Mouse (Mus musculus) forebrain, embryonic 13.5 days (tissue): ENCODE data around the gene Ctss. TPM values are rescaled to one million over a fixed set of nuclear protein-coding genes. Genes with fewer than 3 reads are reported as not detected.

Experiments used
- ATAC-seq: fragments of 200-750 bp; cut with Nextera tagmentation; 2 replicates; pipeline ENCODE4 v1.8.0; 2017
- H3K27ac ChIP-seq: fragments of 300-500 bp; sonication (generic); 2 replicates; pipeline ENCODE4 v1.5.1; 2015; ENCODE audit warnings: inconsistent platforms, mild to moderate bottlenecking, moderate library complexity
- H3K27me3 ChIP-seq: fragments of 300-500 bp; sonication (generic); 2 replicates; pipeline ENCODE4 v1.6.1; 2015; ENCODE audit warnings: mild to moderate bottlenecking, inconsistent platforms
- H3K36me3 ChIP-seq: fragments of 300-500 bp; sonication (generic); 2 replicates; pipeline ENCODE4 v1.6.1; 2015; ENCODE audit warnings: mild to moderate bottlenecking, inconsistent platforms; ENCODE audit not compliant: poor library complexity, severe bottlenecking
- H3K4me1 ChIP-seq: fragments of 300-500 bp; sonication (generic); 2 replicates; pipeline ENCODE4 v1.6.1; 2015; ENCODE audit warnings: inconsistent platforms
- H3K4me2 ChIP-seq: fragments of 300-500 bp; sonication (generic); 2 replicates; pipeline ENCODE4 v1.6.1; 2015; ENCODE audit warnings: inconsistent platforms, mild to moderate bottlenecking, moderate library complexity
- H3K4me3 ChIP-seq: fragments of 300-500 bp; sonication (generic); 2 replicates; pipeline ENCODE4 v1.5.1; 2015; ENCODE audit warnings: mild to moderate bottlenecking, inconsistent platforms
- H3K9ac ChIP-seq: fragments of 300-500 bp; sonication (generic); 2 replicates; pipeline ENCODE4 v1.6.1; 2015; ENCODE audit warnings: mild to moderate bottlenecking, inconsistent platforms
- H3K9me3 ChIP-seq: fragments of 300-500 bp; sonication (generic); replicated peaks from 2 replicates; pipeline ENCODE4 v1.6.1; 2016; ENCODE audit warnings: inconsistent platforms
- WGBS: fragments of 180-500 bp; shearing (Covaris S2); methylation state at CpG from one replicate; pipeline ENCODE4 v1.1.7; 2015; 5-methylcytosine and 5-hydroxymethylcytosine counted together
- polyA plus RNA-seq: library from polyadenylated mRNA; unstranded; fragments of >200 nt; fragmentation: Nextera tagmentation; extraction: Ambion mirVana; gene quantifications from 2 replicates; pipeline ENCODE4 v1.2.1, GENCODE M21; 2015

The Ctss gene
- polyA plus RNA-seq, 1 experiment from 2014 or later, result 7.6 TPM

DNA sequence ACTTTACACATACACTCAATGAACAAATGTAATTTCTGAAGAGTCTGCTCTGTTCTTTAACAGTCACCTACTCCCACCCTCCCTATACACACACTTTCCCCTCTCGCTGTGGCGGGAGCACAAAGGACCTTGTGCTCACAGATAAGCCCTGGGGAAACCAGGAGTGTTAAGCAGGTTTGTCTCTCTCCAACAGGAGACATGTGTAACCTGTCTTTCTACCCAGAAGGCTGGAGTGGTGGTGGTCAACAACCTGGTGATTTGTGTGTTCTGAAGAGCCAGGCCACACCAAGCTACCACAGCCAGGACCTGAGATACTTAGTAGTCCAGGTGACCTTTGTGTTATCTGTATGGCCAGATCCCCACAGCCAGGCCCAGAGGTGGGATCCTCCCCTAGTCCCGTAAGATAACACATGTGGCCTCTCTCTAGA is 10.0 kb upstream of the Ctss start:
- Histone ChIP-seq H3K36me3 (no peaks in the 10 kb centered on the region), H3K9ac (no peak overlapping the region), H3K4me2 (no peak overlapping the region), H3K4me1 (no peaks in the 10 kb centered on the region; the same call in 1 of the 2 replicates), H3K27ac (no peak overlapping the region), H3K4me3 (no peak overlapping the region), H3K9me3 (no peaks in the 10 kb centered on the region), H3K27me3 (no peaks in the 10 kb centered on the region)
- 91% methylated on average over 3 of the region's 3 CpGs for WGBS
- ATAC-seq, result no peak

GRCm38 (mm10) chr3:95517493-95517898 is 9.1 kb upstream of the Ctss start:
- Histone ChIP-seq H3K36me3 (no peaks in the 10 kb centered on the region), H3K9me3 (no peaks in the 10 kb centered on the region), H3K4me1 (no peaks in the 10 kb centered on the region; the same call in 1 of the 2 replicates), H3K27me3 (no peaks in the 10 kb centered on the region), H3K9ac (no peak overlapping the region), H3K4me2 (no peak overlapping the region), H3K27ac (no peak overlapping the region), H3K4me3 (no peak overlapping the region)
- ATAC-seq, result peak; percentile 74
- WGBS, result 27% methylated on average over 10 of the region's 10 CpGs

GRCm38 (mm10) chr3:95518891-95519290 is 7.7 kb upstream of the Ctss start:
- Histone ChIP-seq H3K9ac (no peak overlapping the region), H3K9me3 (no peaks in the 10 kb centered on the region), H3K36me3 (no peaks in the 10 kb centered on the region), H3K4me1 (no peaks in the 10 kb centered on the region; the same call in 1 of the 2 replicates), H3K27me3 (no peaks in the 10 kb centered on the region), H3K27ac (no peak overlapping the region), H3K4me2 (no peak overlapping the region), H3K4me3 (no peak overlapping the region)
- WGBS, result 85% methylated on average over 7 of the region's 7 CpGs
- no peak for ATAC-seq

- no peaks in the 10 kb centered on the region for H3K9me3 ChIP-seq
- H3K4me1 ChIP-seq, result no peaks in the 10 kb centered on the region; the same call in 1 of the 2 replicates
- ATAC-seq, result no peak
- no peaks in the 10 kb centered on the region for H3K36me3 ChIP-seq
- no peak overlapping the region for H3K9ac ChIP-seq
- no peak overlapping the region for H3K4me3 ChIP-seq
- no peak overlapping the region for H3K4me2 ChIP-seq
- no peaks in the 10 kb centered on the region for H3K27me3 ChIP-seq
- 79% methylated on average over 2 of the region's 2 CpGs for WGBS
- no peak overlapping the region for H3K27ac ChIP-seq
These were observed 7.3 kb upstream of the Ctss start for GRCm38 (mm10) chr3:95519315-95519714.

DNA sequence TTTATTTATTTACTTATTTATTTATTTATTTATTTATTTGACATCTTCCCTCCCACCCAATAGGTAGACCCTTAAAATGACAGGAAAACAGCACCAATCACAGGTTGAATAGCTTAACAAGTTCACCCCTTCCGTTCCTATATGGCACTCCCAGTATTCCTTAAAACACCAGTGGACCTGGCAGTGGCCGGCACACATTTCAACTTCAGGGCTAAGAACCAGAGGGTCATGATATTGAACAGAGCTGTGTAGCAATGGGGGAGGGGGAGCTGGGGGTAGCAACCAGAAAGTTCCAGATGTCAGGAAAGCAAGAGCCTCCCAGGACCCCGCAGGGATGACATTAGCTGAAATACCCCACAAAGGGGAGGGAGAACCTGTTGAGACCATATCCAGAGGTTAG is 6.5 kb upstream of the Ctss start:
- Histone ChIP-seq H3K27me3 (no peaks in the 10 kb centered on the region), H3K36me3 (no peaks in the 10 kb centered on the region), H3K4me3 (no peak overlapping the region), H3K4me2 (no peak overlapping the region), H3K9me3 (no peaks in the 10 kb centered on the region), H3K9ac (no peak overlapping the region), H3K27ac (no peak overlapping the region), H3K4me1 (no peaks in the 10 kb centered on the region; the same call in 1 of the 2 replicates)
- no peak for ATAC-seq
- WGBS, result 89% methylated on average over 3 of the region's 3 CpGs

GRCm38 (mm10) chr3:95521168-95521567 is 5.4 kb upstream of the Ctss start:
- H3K27ac ChIP-seq, result no peak overlapping the region
- WGBS, result 91% methylated on average over 10 of the region's 10 CpGs
- H3K9ac ChIP-seq, result no peak overlapping the region
- ATAC-seq, result no peak
- H3K4me2 ChIP-seq, result no peak overlapping the region
- no peak overlapping the region for H3K4me3 ChIP-seq
- H3K27me3 ChIP-seq, result no peaks in the 10 kb centered on the region
- H3K4me1 ChIP-seq, result no peaks in the 10 kb centered on the region; the same call in 1 of the 2 replicates
- H3K36me3 ChIP-seq, result no peaks in the 10 kb centered on the region
- H3K9me3 ChIP-seq, result no peaks in the 10 kb centered on the region

DNA sequence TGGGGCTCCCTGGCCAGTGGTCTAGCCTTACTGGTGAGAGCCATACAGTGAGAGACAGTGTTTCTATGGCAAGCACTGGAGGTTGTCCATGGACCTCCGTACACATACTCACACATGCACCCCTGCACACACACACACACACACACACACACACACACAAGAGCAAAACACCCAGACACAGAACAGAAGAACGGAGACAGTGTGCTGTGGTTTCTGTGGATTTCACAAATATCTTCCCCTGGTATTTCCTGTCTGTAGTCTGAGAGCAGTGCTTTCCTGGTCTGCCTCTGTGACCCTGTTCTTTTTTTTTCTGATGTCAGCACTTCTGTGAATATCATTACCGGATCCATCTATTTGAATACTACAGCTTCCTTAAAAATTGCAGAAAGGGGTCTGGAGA is 2.9 kb upstream of the Ctss start:
- Histone ChIP-seq H3K4me3 (no peak overlapping the region), H3K4me1 (no peaks in the 10 kb centered on the region), H3K9me3 (no peaks in the 10 kb centered on the region), H3K36me3 (no peaks in the 10 kb centered on the region), H3K9ac (no peak overlapping the region), H3K27ac (no peak overlapping the region), H3K4me2 (no peak overlapping the region), H3K27me3 (no peaks in the 10 kb centered on the region)
- WGBS, result 90% methylated on average over 3 of the region's 3 CpGs
- ATAC-seq, result no peak

GRCm38 (mm10) chr3:95524673-95525072 is 1.9 kb upstream of the Ctss start:
- Histone ChIP-seq H3K9ac (no peak overlapping the region), H3K9me3 (no peaks in the 10 kb centered on the region), H3K4me2 (no peak overlapping the region), H3K27ac (no peak overlapping the region), H3K4me3 (no peak overlapping the region), H3K36me3 (no peaks in the 10 kb centered on the region), H3K4me1 (no peaks in the 10 kb centered on the region), H3K27me3 (no peaks in the 10 kb centered on the region)
- WGBS, result 67% methylated on average over 2 of the region's 2 CpGs
- ATAC-seq, result no peak

GRCm38 (mm10) chr3:95526111-95526510 is 475 bp upstream of the Ctss start:
- H3K27ac ChIP-seq, result no peak overlapping the region
- no peak for ATAC-seq
- no peak overlapping the region for H3K9ac ChIP-seq
- no peaks in the 10 kb centered on the region for H3K4me1 ChIP-seq
- no peak overlapping the region for H3K4me2 ChIP-seq
- H3K27me3 ChIP-seq, result no peaks in the 10 kb centered on the region
- H3K9me3 ChIP-seq, result no peaks in the 10 kb centered on the region
- no peak overlapping the region for H3K4me3 ChIP-seq
- H3K36me3 ChIP-seq, result no peaks in the 10 kb centered on the region

GRCm38 (mm10) chr3:95529814-95530213 is 3.2 kb downstream of the Ctss start:
- H3K9ac ChIP-seq, result no peak overlapping the region
- no peaks in the 10 kb centered on the region for H3K27me3 ChIP-seq
- H3K9me3 ChIP-seq, result no peaks in the 10 kb centered on the region
- no peak overlapping the region for H3K27ac ChIP-seq
- no peak overlapping the region for H3K4me2 ChIP-seq
- no peaks in the 10 kb centered on the region for H3K4me1 ChIP-seq
- no peak overlapping the region for H3K4me3 ChIP-seq
- ATAC-seq, result no peak
- 93% methylated on average over 6 of the region's 6 CpGs for WGBS
- no peaks in the 10 kb centered on the region for H3K36me3 ChIP-seq

DNA sequence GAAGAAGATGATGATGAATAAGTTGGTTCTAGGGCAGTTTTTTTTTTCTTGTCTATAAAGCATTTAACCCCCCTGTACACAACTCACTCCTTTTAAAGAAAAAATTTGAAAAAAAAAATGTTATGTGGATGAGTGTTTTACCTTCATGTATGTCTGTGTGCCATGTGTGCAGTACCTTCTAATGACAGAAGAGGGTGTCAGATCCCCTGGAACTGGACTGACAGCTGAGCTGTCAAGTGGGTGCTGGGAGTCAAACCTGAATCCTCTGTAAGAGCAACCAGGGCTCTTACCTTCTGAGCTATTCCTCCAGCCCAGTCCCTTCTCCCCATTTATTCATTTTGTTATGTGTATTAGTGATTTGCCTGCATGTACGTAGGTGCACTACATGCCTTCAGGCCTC is 4.4 kb downstream of the Ctss start:
- Histone ChIP-seq H3K9ac (no peak overlapping the region), H3K9me3 (no peaks in the 10 kb centered on the region), H3K27ac (no peak overlapping the region), H3K4me2 (no peak overlapping the region), H3K4me3 (no peak overlapping the region), H3K4me1 (no peaks in the 10 kb centered on the region), H3K36me3 (no peaks in the 10 kb centered on the region), H3K27me3 (no peaks in the 10 kb centered on the region)
- no peak for ATAC-seq
- 97% methylated on average over 1 of the region's 1 CpGs for WGBS

- ATAC-seq, result no peak
- no peak overlapping the region for H3K4me3 ChIP-seq
- H3K27me3 ChIP-seq, result no peaks in the 10 kb centered on the region
- no peaks in the 10 kb centered on the region for H3K4me1 ChIP-seq
- H3K9me3 ChIP-seq, result no peaks in the 10 kb centered on the region
- WGBS, result 91% methylated on average over 5 of the region's 5 CpGs
- H3K9ac ChIP-seq, result no peak overlapping the region
- no peaks in the 10 kb centered on the region for H3K36me3 ChIP-seq
- no peak overlapping the region for H3K4me2 ChIP-seq
- no peak overlapping the region for H3K27ac ChIP-seq
These were observed 6.8 kb downstream of the Ctss start for GRCm38 (mm10) chr3:95533364-95533763.

- Histone ChIP-seq H3K4me3 (no peak overlapping the region), H3K27me3 (no peaks in the 10 kb centered on the region), H3K9me3 (no peaks in the 10 kb centered on the region), H3K4me2 (no peak overlapping the region), H3K27ac (no peak overlapping the region), H3K9ac (no peak overlapping the region), H3K36me3 (no peaks in the 10 kb centered on the region), H3K4me1 (no peaks in the 10 kb centered on the region)
- ATAC-seq, result no peak
- WGBS, result 83% methylated on average over 1 of the region's 1 CpGs
These were observed 8.3 kb downstream of the Ctss start for GRCm38 (mm10) chr3:95534927-95535326.
